Mouse (Mus musculus) B cell, adult 67 days (primary cell): Measurements from ENCODE around the gene Zfp664. TPM values are rescaled to one million over a fixed set of nuclear protein-coding genes. Genes with fewer than 3 reads are reported as not detected.

Experiments used
- total RNA-seq, 2 experiments: library from RNA; stranded (reverse); gene quantifications; 4 replicates each; pipeline ENCODE4 v1.2.4; 2023

Gene Zfp664
- total RNA-seq, result 10 to 100 TPM; 25.2 to 27.9 TPM

GRCm38 (mm10) chr5:124862013-124862866 is at the start of gene Zfp664, which contains the start of gene Ccdc92:
Zfp664 (plus strand) TSS chr5:124862691.
Ccdc92 (minus strand) TSS chr5:124862424.

Other genes starting within 250 kb of the Zfp664 start
- gene Atp6v0a2, start 234.1 kb upstream of the Zfp664 start, total RNA-seq, result 10 to 100 TPM; 54.6 to 61.2 TPM
- not detected for gene Dnah10, start 137.6 kb upstream of the Zfp664 start, total RNA-seq
- gene Ccdc92, start 267 bp upstream of the Zfp664 start, total RNA-seq, result 1 to 10 TPM; 1.2 to 1.5 TPM
- not detected for gene Rflna, start 140.5 kb downstream of the Zfp664 start, total RNA-seq